Mouse (Mus musculus) hindbrain, postnatal 0 days (tissue): ENCODE measurements at regions not wholly inside any gene's neighbourhood (a gene's known extent, or its start where the extent isn't known, plus 50 kb on each side); places are given as distances from the start of the nearest gene placed in this dataset.

Source experiments
- ATAC-seq: fragments of 200-750 bp; cut with Nextera tagmentation; 2 replicates; pipeline ENCODE4 v1.8.0; 2017; ENCODE audit warnings: mild to moderate bottlenecking, moderate TSS enrichment, moderate library complexity
- DNase-seq: peaks from one replicate; pipeline ENCODE4 v3.0.0-alpha.2; 2015; ENCODE audit warnings: low spot score
- H3K27ac ChIP-seq: fragments of 300-500 bp; sonication (generic); 2 replicates; pipeline ENCODE4 v1.5.1; 2014; ENCODE audit warnings: mild to moderate bottlenecking
- H3K27me3 ChIP-seq: fragments of 300-500 bp; sonication (generic); 2 replicates; pipeline ENCODE4 v1.6.1; 2014; ENCODE audit warnings: low read length, mixed read lengths; ENCODE audit not compliant: insufficient read depth
- H3K36me3 ChIP-seq: fragments of 300-500 bp; sonication (generic); 2 replicates; pipeline ENCODE4 v1.6.1; 2014; ENCODE audit warnings: low read length, mixed read lengths; ENCODE audit not compliant: insufficient read depth
- H3K4me1 ChIP-seq: fragments of 300-500 bp; sonication (generic); 2 replicates; pipeline ENCODE4 v1.6.1; 2014; ENCODE audit warnings: antibody characterized with exemption, low read length, mixed read lengths; ENCODE audit not compliant: insufficient read depth
- H3K4me2 ChIP-seq: fragments of 300-500 bp; sonication (generic); 2 replicates; pipeline ENCODE4 v1.6.1; 2014; ENCODE audit warnings: low read depth, mild to moderate bottlenecking, low read length, moderate library complexity, mixed read lengths
- H3K4me3 ChIP-seq: fragments of 300-500 bp; sonication (generic); 2 replicates; pipeline ENCODE4 v1.5.1; 2014; ENCODE audit warnings: low read length
- H3K9ac ChIP-seq: fragments of 300-500 bp; sonication (generic); replicated peaks from 2 replicates; pipeline ENCODE4 v1.6.1; 2014; ENCODE audit warnings: mild to moderate bottlenecking, low read length, moderate library complexity, mixed read lengths
- H3K9me3 ChIP-seq: fragments of 300-500 bp; sonication (generic); 2 replicates; pipeline ENCODE4 v1.6.1; 2016; ENCODE audit warnings: low read length, mixed read lengths
- CTCF ChIP-seq: IDR thresholded peaks from 2 replicates; pipeline ENCODE4 v1.5.1; 2016; ENCODE audit warnings: antibody characterized with exemption, control low read depth, low read depth
- WGBS: fragments of 180-500 bp; shearing (Covaris S2); extraction: QIAGEN DNeasy Blood & Tissue Kit; methylation state at CpG from one replicate; pipeline ENCODE4 v1.1.7; 2014; 5-methylcytosine and 5-hydroxymethylcytosine counted together

- H3K4me1 ChIP-seq: peaks cover 7% of the 10 kb centered on the region; the same call in 1 of the 2 replicates
- H3K9ac ChIP-seq: no peak overlapping the region
- DNase-seq: no peak
- no peak for TF ChIP-seq CTCF
- H3K27me3 ChIP-seq: no peaks in the 10 kb centered on the region
- WGBS: 60% methylated on average over 8 of the region's 8 CpGs
- ATAC-seq: no peak
- no peaks in the 10 kb centered on the region for H3K9me3 ChIP-seq
- H3K4me2 ChIP-seq: no peak overlapping the region
- no peak overlapping the region for H3K4me3 ChIP-seq
- no peaks in the 10 kb centered on the region for H3K36me3 ChIP-seq
- H3K27ac ChIP-seq: no peak overlapping the region
Measured at GRCm38 (mm10) chr13:97634041-97634788, 126.2 kb downstream of the Gm10260 start.

DNA sequence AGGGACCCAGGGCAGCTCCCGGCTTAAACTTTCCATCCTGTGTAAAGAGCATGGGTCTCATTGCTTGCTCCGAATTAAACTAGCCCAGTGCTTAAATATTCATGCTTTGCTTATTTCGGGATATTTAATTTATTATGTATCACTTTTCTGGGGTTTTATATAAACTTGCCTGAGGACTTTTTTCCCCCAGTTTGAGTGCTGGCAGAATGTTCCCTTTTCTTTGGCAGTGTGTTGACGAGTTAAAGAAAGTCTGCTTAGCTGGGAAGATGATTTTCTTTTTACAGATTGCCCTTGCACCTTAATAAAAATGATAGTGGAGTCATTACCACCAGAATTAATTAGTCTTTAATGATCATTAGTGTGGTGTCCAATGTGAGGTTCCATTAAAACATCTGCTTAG is 126.9 kb downstream of the Gm10260 start:
- H3K27me3 ChIP-seq: no peaks in the 10 kb centered on the region
- H3K4me3 ChIP-seq: no peak overlapping the region
- ATAC-seq (no peak), DNase-seq (no peak)
- H3K4me2 ChIP-seq: no peak overlapping the region
- H3K4me1 ChIP-seq: 0 out of 2 replicates have a peak, but pooled peaks cover 2% of the 10 kb centered on the region
- H3K36me3 ChIP-seq: no peaks in the 10 kb centered on the region
- no peaks in the 10 kb centered on the region for H3K9me3 ChIP-seq
- no peak for TF ChIP-seq CTCF
- H3K27ac ChIP-seq: no peak overlapping the region
- no peak overlapping the region for H3K9ac ChIP-seq
- 80% methylated on average over 4 of the region's 4 CpGs for WGBS

DNA sequence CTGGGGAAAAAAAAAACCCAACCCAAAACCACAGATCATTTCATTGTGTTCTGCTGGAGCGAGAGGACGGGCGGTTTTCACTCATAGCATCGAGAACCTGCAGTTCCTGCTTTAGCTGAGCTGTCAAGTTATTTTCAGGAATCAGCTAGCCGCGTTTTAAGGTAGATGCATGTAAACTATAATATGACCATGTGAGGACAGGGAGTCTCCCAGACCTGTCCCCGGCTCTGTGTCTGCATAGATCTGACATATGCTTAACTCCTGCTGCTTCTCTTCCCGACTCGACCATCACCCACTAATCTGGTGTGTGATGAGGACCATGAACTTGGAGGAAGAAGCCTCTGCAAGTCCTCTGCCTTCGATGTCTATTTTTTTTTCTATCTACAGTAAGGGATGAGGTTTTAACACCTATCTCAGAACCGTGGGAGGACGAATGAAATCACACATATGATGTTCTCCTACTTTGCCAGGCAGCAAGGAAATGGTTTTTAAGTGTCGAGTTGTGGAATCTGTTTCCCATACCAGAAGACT is 128.5 kb downstream of the Gm10260 start:
- Histone ChIP-seq H3K27me3 (no peaks in the 10 kb centered on the region), H3K36me3 (no peaks in the 10 kb centered on the region), H3K9me3 (no peaks in the 10 kb centered on the region), H3K4me1 (no peaks in the 10 kb centered on the region), H3K27ac (no peak overlapping the region), H3K4me3 (no peak overlapping the region), H3K9ac (no peak overlapping the region), H3K4me2 (no peak overlapping the region)
- WGBS: 85% methylated on average over 13 of the region's 13 CpGs
- DNase-seq (no peak), ATAC-seq (no peak)
- no peak for TF ChIP-seq CTCF

DNA sequence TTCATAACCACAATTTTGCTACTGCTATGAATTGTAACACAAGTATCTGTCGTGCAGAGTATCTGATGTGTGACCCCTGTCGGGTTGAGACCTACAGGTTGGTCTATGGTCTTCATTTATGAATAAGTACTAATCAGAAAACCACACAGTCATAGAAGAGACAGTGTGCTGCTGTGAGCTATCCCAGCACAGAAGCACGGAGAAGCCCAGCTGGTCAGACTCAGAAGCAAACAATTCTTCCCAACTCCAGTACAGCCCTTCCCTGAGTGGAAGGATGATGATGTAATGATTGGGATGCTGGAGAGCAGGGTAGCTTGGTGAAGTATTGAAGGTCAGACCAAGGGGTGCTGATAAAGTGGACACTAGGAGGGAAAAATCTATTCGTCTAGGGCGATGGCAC is 129.5 kb downstream of the Gm10260 start:
- H3K27ac ChIP-seq: no peak overlapping the region
- WGBS: 87% methylated on average over 5 of the region's 5 CpGs
- no peak for ATAC-seq
- TF ChIP-seq CTCF: no peak
- DNase-seq: no peak
- H3K9me3 ChIP-seq: no peaks in the 10 kb centered on the region
- H3K27me3 ChIP-seq: no peaks in the 10 kb centered on the region
- no peak overlapping the region for H3K4me2 ChIP-seq
- H3K9ac ChIP-seq: no peak overlapping the region
- H3K4me3 ChIP-seq: no peak overlapping the region
- no peaks in the 10 kb centered on the region for H3K36me3 ChIP-seq
- no peaks in the 10 kb centered on the region for H3K4me1 ChIP-seq

GRCm38 (mm10) chr13:97628608-97629007 is 131.8 kb downstream of the Gm10260 start:
- DNase-seq (no peak), ATAC-seq (no peak)
- Histone ChIP-seq H3K4me2 (no peak overlapping the region), H3K9ac (no peak overlapping the region), H3K36me3 (no peaks in the 10 kb centered on the region), H3K4me3 (no peak overlapping the region), H3K27ac (no peak overlapping the region), H3K27me3 (no peaks in the 10 kb centered on the region), H3K9me3 (no peaks in the 10 kb centered on the region), H3K4me1 (no peaks in the 10 kb centered on the region)
- TF ChIP-seq CTCF: no peak
- WGBS: 80% methylated on average over 7 of the region's 7 CpGs

DNA sequence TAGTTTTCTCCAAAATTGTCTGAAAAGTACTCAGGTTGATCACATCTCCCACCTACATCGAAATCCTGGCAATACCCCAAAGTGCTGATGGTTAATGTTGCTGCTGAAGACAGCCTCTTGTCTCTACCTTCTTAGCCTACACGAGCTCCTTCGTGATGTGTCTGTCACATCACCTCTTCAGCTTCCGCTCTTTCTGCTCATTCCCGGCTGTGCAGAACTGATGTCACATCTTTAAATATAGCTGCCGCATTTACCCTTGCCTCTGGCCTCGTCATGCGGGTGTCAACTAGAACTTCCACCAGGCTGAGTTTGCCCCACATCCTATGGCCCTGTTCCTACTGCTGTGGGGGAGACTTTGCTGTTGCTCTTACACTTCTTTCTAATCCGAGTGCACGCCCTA is 133.2 kb downstream of the Gm10260 start:
- TF ChIP-seq CTCF: no peak
- Histone ChIP-seq H3K36me3 (no peaks in the 10 kb centered on the region), H3K9ac (no peak overlapping the region), H3K9me3 (no peaks in the 10 kb centered on the region), H3K4me1 (no peaks in the 10 kb centered on the region), H3K4me3 (no peak overlapping the region), H3K4me2 (no peak overlapping the region), H3K27ac (no peak overlapping the region), H3K27me3 (no peaks in the 10 kb centered on the region)
- no peak for ATAC-seq
- WGBS: 90% methylated on average over 10 of the region's 10 CpGs
- no peak for DNase-seq

DNA sequence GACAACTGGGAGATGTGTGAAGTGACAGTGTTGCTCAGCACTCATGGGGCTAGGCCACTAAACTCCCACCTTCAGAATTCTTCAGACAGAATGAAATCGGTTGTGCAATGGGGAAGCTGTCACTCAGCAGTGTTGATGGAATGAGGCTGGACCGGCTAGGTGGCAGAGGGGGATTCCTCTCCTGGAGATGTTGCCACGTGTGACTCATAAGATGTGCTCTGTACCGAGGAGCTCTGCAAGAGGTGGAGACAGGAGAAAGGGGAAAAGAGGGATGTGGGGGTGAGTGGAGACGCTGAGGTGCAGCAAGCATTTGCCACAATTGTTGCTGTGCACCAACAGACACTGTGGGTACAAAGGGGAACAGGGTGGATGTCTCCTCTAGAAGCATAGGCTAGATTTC is 133.6 kb downstream of the Gm10260 start:
- H3K4me1 ChIP-seq: no peaks in the 10 kb centered on the region
- TF ChIP-seq CTCF: no peak
- no peak for ATAC-seq
- H3K4me2 ChIP-seq: no peak overlapping the region
- no peak for DNase-seq
- no peak overlapping the region for H3K9ac ChIP-seq
- no peaks in the 10 kb centered on the region for H3K36me3 ChIP-seq
- no peaks in the 10 kb centered on the region for H3K9me3 ChIP-seq
- H3K27ac ChIP-seq: no peak overlapping the region
- no peak overlapping the region for H3K4me3 ChIP-seq
- WGBS: 74% methylated on average over 5 of the region's 5 CpGs
- H3K27me3 ChIP-seq: no peaks in the 10 kb centered on the region
